Mouse (Mus musculus): ENCODE data around the gene Rdh16f1.

Rdh16f1 gene

GRCm38 (mm10) chr10:127759181-127760110 is at the start of gene Rdh16f1, which contains the start of gene Rdh1:
Gene Rdh16f1 (plus strand): TSS chr10:127759787.
Gene Rdh1 (plus strand): TSS chr10:127759721.
- DNase-seq: no peak

- no peak for DNase-seq
Measured at GRCm38 (mm10) chr10:127710331-127710730, 49.3 kb upstream of the Rdh16f1 start.

- DNase-seq: no peak
Measured at GRCm38 (mm10) chr10:127712736-127713135, 46.9 kb upstream of the Rdh16f1 start.

- no peak for DNase-seq
Measured at GRCm38 (mm10) chr10:127721671-127722418, 37.7 kb upstream of the Rdh16f1 start.

- no peak for DNase-seq
Measured at GRCm38 (mm10) chr10:127724178-127724577, 35.4 kb upstream of the Rdh16f1 start, which contains the start of gene Tac2. Gene Tac2 (plus strand): TSS chr10:127724478.

GRCm38 (mm10) chr10:127725136-127725535 is 34.5 kb upstream of the Rdh16f1 start:
- DNase-seq: no peak

- no peak for DNase-seq
Measured at GRCm38 (mm10) chr10:127728437-127728836, 31.1 kb upstream of the Rdh16f1 start.

GRCm38 (mm10) chr10:127730285-127730932 is 29.2 kb upstream of the Rdh16f1 start:
- DNase-seq: no peak

GRCm38 (mm10) chr10:127730933-127731310 is 28.7 kb upstream of the Rdh16f1 start:
- DNase-seq: no peak

GRCm38 (mm10) chr10:127731397-127731796 is 28.2 kb upstream of the Rdh16f1 start:
- DNase-seq: no peak

- DNase-seq: no peak
Measured at GRCm38 (mm10) chr10:127734434-127734833, 25.2 kb upstream of the Rdh16f1 start.

- no peak for DNase-seq
Measured at GRCm38 (mm10) chr10:127736266-127736665, 23.3 kb upstream of the Rdh16f1 start.

- DNase-seq: no peak
Measured at GRCm38 (mm10) chr10:127736916-127737315, 22.7 kb upstream of the Rdh16f1 start.

- no peak for DNase-seq
Measured at GRCm38 (mm10) chr10:127737552-127737951, 22.0 kb upstream of the Rdh16f1 start.

- peak; percentile 34 for DNase-seq
Measured at GRCm38 (mm10) chr10:127738151-127738882, 21.3 kb upstream of the Rdh16f1 start.

GRCm38 (mm10) chr10:127739083-127739660 is 20.4 kb upstream of the Rdh16f1 start, which contains the start of gene Zbtb39:
Gene Zbtb39 (plus strand): TSS chr10:127739538.
- DNase-seq: peak; percentile 72

- peak; percentile 35 for DNase-seq
Measured at GRCm38 (mm10) chr10:127739661-127740161, 19.9 kb upstream of the Rdh16f1 start.

- DNase-seq: no peak
Measured at GRCm38 (mm10) chr10:127744661-127745060, 14.9 kb upstream of the Rdh16f1 start.

GRCm38 (mm10) chr10:127745886-127746285 is 13.7 kb upstream of the Rdh16f1 start:
- DNase-seq: no peak

- DNase-seq: no peak
Measured at GRCm38 (mm10) chr10:127747254-127747653, 12.3 kb upstream of the Rdh16f1 start.

- DNase-seq: no peak
Measured at GRCm38 (mm10) chr10:127748847-127749612, 10.6 kb upstream of the Rdh16f1 start.
